Mouse (Mus musculus) bone marrow macrophage, adult 2 months (primary cell): ENCODE results near the gene Adamts17.

ENCODE experiments used
- CTCF ChIP-seq: IDR thresholded peaks from 2 replicates; pipeline ENCODE4 v1.5.1; 2012; ENCODE audit warnings: low read depth, mild to moderate bottlenecking, low read length, moderate library complexity
- POLR2A ChIP-seq: IDR thresholded peaks from 2 replicates; pipeline ENCODE4 v1.6.1; 2012; ENCODE audit warnings: mild to moderate bottlenecking, low read depth, low read length, borderline replicate concordance

DNA sequence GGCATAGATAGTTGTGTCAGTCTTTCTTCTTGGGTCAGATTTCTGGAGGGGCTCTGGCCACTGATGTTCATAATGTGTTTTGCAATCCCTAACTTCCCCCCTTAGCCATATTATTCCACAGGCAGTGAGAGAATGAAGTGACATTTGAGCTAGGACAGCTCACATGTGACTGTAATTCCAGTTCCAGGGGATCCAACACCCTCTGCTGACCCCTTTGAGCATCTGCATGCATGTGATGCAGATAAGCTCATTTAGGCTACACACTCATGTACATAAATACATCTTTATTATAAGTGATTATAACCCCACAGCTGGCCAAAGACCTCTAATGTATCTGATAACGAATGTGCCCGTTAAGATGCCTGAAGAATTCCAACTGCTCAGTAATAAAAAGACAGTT is 33.7 kb downstream of the Adamts17 start:
- no peak for TF ChIP-seq CTCF
- no peak for TF ChIP-seq POLR2A
